Mouse (Mus musculus): ENCODE measurements around the gene Ythdc1. TPM values are rescaled to one million over a fixed set of nuclear protein-coding genes. Genes with fewer than 3 reads are reported as not detected.

Gene Ythdc1
- polyA plus RNA-seq, 1 experiment from 2014 or later: 15.3 TPM

Other genes starting within 250 kb of the Ythdc1 start
- not detected in 2 replicates for gene Tmprss11f, start 171.8 kb upstream of the Ythdc1 start, polyA plus RNA-seq (2015; fragmentation: Nextera tagmentation; extraction: Ambion mirVana)
- gene Tmprss11b, start 127.9 kb upstream of the Ythdc1 start, polyA plus RNA-seq (2015; fragmentation: Nextera tagmentation; extraction: Ambion mirVana): not detected in 2 replicates
- not detected in 2 replicates for gene Tmprss11e, start 58.4 kb upstream of the Ythdc1 start, polyA plus RNA-seq (2015; fragmentation: Nextera tagmentation; extraction: Ambion mirVana)
- gene Ugt2b34, start 102.7 kb downstream of the Ythdc1 start, polyA plus RNA-seq (2015; fragmentation: Nextera tagmentation; extraction: Ambion mirVana): 35.8 and 46.9 TPM in 2 replicates
- 0.12 and 0.32 TPM in 2 replicates for gene Ugt2b1, start 122.3 kb downstream of the Ythdc1 start, polyA plus RNA-seq (2015; fragmentation: Nextera tagmentation; extraction: Ambion mirVana)
- 0.61 and 0.85 TPM in 2 replicates for gene Ugt2b35, start 196.6 kb downstream of the Ythdc1 start, polyA plus RNA-seq (2015; fragmentation: Nextera tagmentation; extraction: Ambion mirVana)

All from liver, embryonic 13.5 days (tissue).